Mouse (Mus musculus): Measurements from ENCODE around the gene Bbs5. TPM values are rescaled to one million over a fixed set of nuclear protein-coding genes. Genes with fewer than 3 reads are reported as not detected.
"Not testable (repeated sequence)": the region's sequence is repeated elsewhere in the genome, so short reads cannot be mapped to it uniquely, and the experiment has no call there.

The Bbs5 gene
- polyA plus RNA-seq, 1 experiment from 2014 or later: 21.2 TPM

DNA sequence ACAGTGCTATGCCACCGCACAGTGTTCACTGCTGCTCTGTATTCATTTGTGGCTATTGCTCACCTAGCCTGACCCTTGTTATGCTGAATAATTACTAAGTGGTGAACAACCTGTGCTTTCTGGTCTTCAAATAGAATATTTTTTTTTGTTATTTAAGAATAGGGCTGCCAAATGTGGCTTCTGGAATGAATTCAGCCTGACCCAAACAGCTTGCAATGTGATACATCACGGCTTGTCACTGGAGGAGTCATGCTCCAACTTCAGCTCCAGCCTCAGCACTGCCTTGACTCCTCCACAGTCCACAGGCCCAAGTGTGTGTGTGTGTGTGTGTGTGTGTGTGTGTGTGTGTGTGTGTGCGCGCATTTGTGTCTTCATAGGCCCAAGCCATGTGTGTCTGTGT lies 12.4 kb downstream of the Bbs5 start:
- H3K4me1 ChIP-seq (ENCODE audit: control insufficient read depth, insufficient read depth, low read length): no peaks in the 10 kb centered on the region
- no peak overlapping the region for H3K27ac ChIP-seq (replicated peaks; ENCODE audit: low read depth, low read length)
- WGBS: 96% methylated on average over 4 of the region's 4 CpGs
- ATAC-seq (ENCODE audit: low FRiP score, low TSS enrichment): no peak
- no peak for DNase-seq
- H3K9me3 ChIP-seq (ENCODE audit: control insufficient read depth, low read length): no peaks in the 10 kb centered on the region
- no peak overlapping the region for H3K4me3 ChIP-seq (replicated peaks; ENCODE audit: low read depth, low read length)
- peaks cover 68% of the 10 kb centered on the region for H3K36me3 ChIP-seq (ENCODE audit: control insufficient read depth, insufficient read depth, low read length)
- no peak overlapping the region for H3K4me2 ChIP-seq (ENCODE audit: low read length)
- H3K27me3 ChIP-seq (ENCODE audit: control insufficient read depth, insufficient read depth, low read length): no peaks in the 10 kb centered on the region
- no peak overlapping the region for H3K9ac ChIP-seq (replicated peaks; ENCODE audit: low read length)

DNA sequence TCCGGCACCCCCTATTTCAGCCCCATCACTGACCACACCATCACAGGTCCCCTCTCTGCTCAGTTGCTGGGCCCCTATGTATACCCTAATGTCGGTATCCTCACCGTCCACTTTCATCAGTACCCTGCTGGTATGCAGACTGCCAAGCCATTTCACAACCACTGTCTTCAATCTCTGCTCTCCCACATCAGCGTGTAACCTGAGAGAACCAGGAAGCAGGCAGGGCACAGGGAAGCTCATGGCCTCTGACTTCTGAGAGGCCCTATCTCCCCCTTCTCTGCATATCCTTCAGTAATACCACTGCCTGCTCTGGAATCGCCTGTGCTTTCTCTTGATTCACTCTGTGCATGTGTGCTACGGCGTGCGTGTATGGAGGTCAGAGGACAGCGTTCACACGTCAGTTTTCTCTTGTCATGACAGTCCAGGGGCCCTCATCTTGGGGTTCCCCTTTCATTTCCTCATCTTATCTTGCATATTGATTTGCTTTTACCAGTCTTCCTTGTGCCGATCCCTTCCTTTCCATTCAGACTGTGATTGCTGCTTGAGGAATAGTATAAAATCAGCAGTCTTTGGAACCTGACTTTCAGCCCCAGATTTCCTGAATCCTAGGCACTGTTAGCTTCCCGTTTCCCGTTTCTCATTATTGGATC lies 17.0 kb downstream of the Bbs5 start:
- no peak for DNase-seq
- no peaks in the 10 kb centered on the region for H3K9me3 ChIP-seq (ENCODE audit: control insufficient read depth, low read length)
- peaks cover 51% of the 10 kb centered on the region for H3K36me3 ChIP-seq (ENCODE audit: control insufficient read depth, insufficient read depth, low read length)
- H3K4me3 ChIP-seq (replicated peaks; ENCODE audit: low read depth, low read length): no peak overlapping the region
- no peak overlapping the region for H3K4me2 ChIP-seq (ENCODE audit: low read length)
- H3K27me3 ChIP-seq (ENCODE audit: control insufficient read depth, insufficient read depth, low read length): no peaks in the 10 kb centered on the region
- ATAC-seq (ENCODE audit: low FRiP score, low TSS enrichment): no peak
- H3K27ac ChIP-seq (replicated peaks; ENCODE audit: low read depth, low read length): no peak overlapping the region
- H3K9ac ChIP-seq (replicated peaks; ENCODE audit: low read length): no peak overlapping the region
- no peaks in the 10 kb centered on the region for H3K4me1 ChIP-seq (ENCODE audit: control insufficient read depth, insufficient read depth, low read length)
- WGBS: 92% methylated on average over 13 of the region's 13 CpGs

DNA sequence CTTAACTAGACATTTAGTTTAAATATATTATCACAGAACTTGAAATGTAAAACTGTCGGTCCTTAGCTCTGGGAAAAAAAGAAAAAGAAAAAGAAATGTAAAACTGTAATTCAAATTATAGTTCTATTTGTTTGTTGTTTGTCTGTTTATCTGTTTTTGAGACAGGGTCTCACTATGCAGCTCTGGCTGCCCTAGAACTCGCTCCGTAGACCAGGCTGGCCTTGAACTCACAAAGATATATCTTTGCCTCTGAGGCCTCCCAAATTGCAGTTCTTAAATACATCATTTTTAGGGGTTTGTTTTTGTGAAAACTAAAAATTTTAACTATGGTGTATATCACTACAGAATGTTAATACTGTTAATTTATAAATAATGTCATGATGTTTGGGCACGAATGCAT lies 20.7 kb downstream of the Bbs5 start:
- Histone ChIP-seq H3K4me1 (ENCODE audit: control insufficient read depth, insufficient read depth, low read length) (no peaks in the 10 kb centered on the region), H3K9me3 (ENCODE audit: control insufficient read depth, low read length) (no peaks in the 10 kb centered on the region), H3K27me3 (ENCODE audit: control insufficient read depth, insufficient read depth, low read length) (no peaks in the 10 kb centered on the region), H3K4me2 (ENCODE audit: low read length) (no peak overlapping the region), H3K9ac (replicated peaks; ENCODE audit: low read length) (no peak overlapping the region), H3K4me3 (replicated peaks; ENCODE audit: low read depth, low read length) (no peak overlapping the region), H3K27ac (replicated peaks; ENCODE audit: low read depth, low read length) (no peak overlapping the region), H3K36me3 (ENCODE audit: control insufficient read depth, insufficient read depth, low read length) (peaks cover 34% of the 10 kb centered on the region)
- DNase-seq (no peak), ATAC-seq (ENCODE audit: low FRiP score, low TSS enrichment) (no peak)
- WGBS: 94% methylated on average over 4 of the region's 4 CpGs

DNA sequence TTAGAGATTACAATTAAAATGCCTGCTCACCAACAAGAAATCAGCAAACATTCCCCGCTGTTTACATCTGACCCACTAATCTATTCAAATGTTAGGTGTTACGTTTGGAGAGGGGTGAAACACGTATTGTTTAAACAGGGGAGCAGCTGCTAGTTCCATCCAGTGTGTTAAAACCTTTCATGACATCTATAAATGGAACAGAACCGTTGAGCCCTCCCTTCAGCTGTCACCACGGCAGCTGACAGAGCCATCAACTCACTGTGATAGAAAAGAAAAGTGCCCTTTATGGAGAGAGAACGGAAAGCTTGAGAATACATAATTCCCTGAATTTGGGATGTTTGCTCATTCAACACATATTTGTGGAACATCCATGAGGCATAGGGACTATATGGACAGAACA lies 21.4 kb downstream of the Bbs5 start:
- no peak for ATAC-seq (ENCODE audit: low FRiP score, low TSS enrichment)
- Histone ChIP-seq H3K27me3 (ENCODE audit: control insufficient read depth, insufficient read depth, low read length) (no peaks in the 10 kb centered on the region), H3K9me3 (ENCODE audit: control insufficient read depth, low read length) (no peaks in the 10 kb centered on the region), H3K27ac (replicated peaks; ENCODE audit: low read depth, low read length) (no peak overlapping the region), H3K4me3 (replicated peaks; ENCODE audit: low read depth, low read length) (no peak overlapping the region), H3K36me3 (ENCODE audit: control insufficient read depth, insufficient read depth, low read length) (peaks cover 26% of the 10 kb centered on the region), H3K4me1 (ENCODE audit: control insufficient read depth, insufficient read depth, low read length) (no peaks in the 10 kb centered on the region), H3K9ac (replicated peaks; ENCODE audit: low read length) (no peak overlapping the region), H3K4me2 (ENCODE audit: low read length) (no peak overlapping the region)
- 54% methylated on average over 6 of the region's 6 CpGs for WGBS
- no peak for DNase-seq

DNA sequence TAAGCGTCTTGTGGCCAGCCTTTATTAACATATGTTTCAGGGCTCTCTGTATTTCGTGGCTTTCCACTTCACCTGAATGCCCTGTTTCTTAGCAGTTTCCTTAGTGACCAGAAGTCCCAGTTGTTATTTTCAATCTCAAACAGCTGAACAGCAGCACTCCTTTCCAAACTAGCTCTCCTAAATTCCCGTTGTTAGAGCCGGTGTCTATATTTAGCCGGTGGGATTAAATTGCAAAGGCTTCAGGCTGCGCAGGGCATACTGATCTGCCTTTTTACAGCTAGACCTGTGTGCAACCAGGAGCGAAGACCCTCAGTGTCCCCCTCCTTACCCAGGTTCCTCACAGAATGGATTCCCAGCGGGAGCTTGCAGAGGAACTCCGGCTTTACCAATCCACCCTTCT lies 22.9 kb downstream of the Bbs5 start, which contains the start of gene Klhl41:
Gene Klhl41, plus strand, starts transcription at position 268 of the 400 bp plus-strand sequence.
- no peak within 1 kb of the TSS for H3K4me3 ChIP-seq (replicated peaks; ENCODE audit: low read depth, low read length)
- 85% methylated on average over 9 of the region's 9 CpGs for WGBS
- H3K4me2 ChIP-seq (ENCODE audit: low read length): no peak within 1 kb of the TSS
- no peak within 1 kb of the TSS for H3K27ac ChIP-seq (replicated peaks; ENCODE audit: low read depth, low read length)
- no peaks in the 10 kb centered on the region for H3K9me3 ChIP-seq (ENCODE audit: control insufficient read depth, low read length)
- ATAC-seq (ENCODE audit: low FRiP score, low TSS enrichment) (no peak), DNase-seq (no peak)
- H3K4me1 ChIP-seq (ENCODE audit: control insufficient read depth, insufficient read depth, low read length): no peaks in the 10 kb centered on the region
- no peaks in the 10 kb centered on the region for H3K27me3 ChIP-seq (ENCODE audit: control insufficient read depth, insufficient read depth, low read length)
- peaks cover 14% of the 10 kb centered on the region for H3K36me3 ChIP-seq (ENCODE audit: control insufficient read depth, insufficient read depth, low read length)
- H3K9ac ChIP-seq (replicated peaks; ENCODE audit: low read length): no peak within 1 kb of the TSS

DNA sequence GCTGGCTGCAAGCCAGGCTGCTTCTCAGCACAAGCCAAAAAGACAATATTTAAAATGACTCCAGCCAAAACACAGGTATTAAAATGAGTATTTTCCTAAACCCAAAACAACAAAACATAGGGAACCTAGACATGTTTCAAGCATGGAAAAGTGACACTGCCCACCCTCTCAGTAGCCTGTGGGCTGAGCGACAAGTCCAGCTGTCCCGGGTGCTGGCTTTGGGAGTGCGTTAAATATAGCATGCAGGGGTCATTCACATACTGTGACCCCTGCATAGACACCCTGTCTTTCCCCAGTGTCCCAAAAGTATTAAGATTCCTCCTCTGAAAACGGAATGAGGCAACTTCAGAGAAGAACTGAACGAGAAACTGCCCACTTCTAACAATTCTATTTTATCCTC lies 26.8 kb downstream of the Bbs5 start:
- H3K27me3 ChIP-seq (ENCODE audit: control insufficient read depth, insufficient read depth, low read length): no peaks in the 10 kb centered on the region
- no peak overlapping the region for H3K4me3 ChIP-seq (replicated peaks; ENCODE audit: low read depth, low read length)
- H3K9me3 ChIP-seq (ENCODE audit: control insufficient read depth, low read length): no peaks in the 10 kb centered on the region
- no peak for ATAC-seq (ENCODE audit: low FRiP score, low TSS enrichment)
- no peaks in the 10 kb centered on the region; the same call in none of the 2 replicates for H3K36me3 ChIP-seq (ENCODE audit: control insufficient read depth, insufficient read depth, low read length)
- DNase-seq: no peak
- H3K9ac ChIP-seq (replicated peaks; ENCODE audit: low read length): no peak overlapping the region
- H3K4me2 ChIP-seq (ENCODE audit: low read length): no peak overlapping the region
- no peaks in the 10 kb centered on the region for H3K4me1 ChIP-seq (ENCODE audit: control insufficient read depth, insufficient read depth, low read length)
- no peak overlapping the region for H3K27ac ChIP-seq (replicated peaks; ENCODE audit: low read depth, low read length)
- WGBS: 78% methylated on average over 5 of the region's 5 CpGs

DNA sequence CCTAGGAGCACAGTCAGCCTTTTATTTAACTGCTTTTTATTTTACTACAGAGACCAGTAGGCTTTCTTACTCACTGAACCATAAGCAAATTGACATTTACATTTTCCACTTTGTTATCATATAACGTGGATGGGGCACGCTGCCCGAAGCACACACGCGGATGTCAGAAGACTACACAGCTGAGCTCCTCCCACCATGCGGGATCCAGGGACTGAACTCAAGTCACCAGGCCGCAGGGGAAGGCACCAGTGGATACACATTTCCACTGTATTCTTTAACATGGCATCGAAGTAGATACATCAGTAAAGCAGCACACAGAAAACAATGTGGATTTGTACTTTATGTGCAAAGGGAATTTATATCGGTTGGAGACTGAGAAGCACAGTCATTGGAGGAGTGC lies 28.3 kb downstream of the Bbs5 start:
- Histone ChIP-seq H3K27ac (replicated peaks; ENCODE audit: low read depth, low read length) (no peak overlapping the region), H3K9ac (replicated peaks; ENCODE audit: low read length) (no peak overlapping the region), H3K9me3 (ENCODE audit: control insufficient read depth, low read length) (no peaks in the 10 kb centered on the region), H3K36me3 (ENCODE audit: control insufficient read depth, insufficient read depth, low read length) (no peaks in the 10 kb centered on the region; the same call in 1 of the 2 replicates), H3K4me1 (ENCODE audit: control insufficient read depth, insufficient read depth, low read length) (no peaks in the 10 kb centered on the region), H3K4me2 (ENCODE audit: low read length) (no peak overlapping the region), H3K4me3 (replicated peaks; ENCODE audit: low read depth, low read length) (no peak overlapping the region), H3K27me3 (ENCODE audit: control insufficient read depth, insufficient read depth, low read length) (no peaks in the 10 kb centered on the region)
- WGBS: 86% methylated on average over 9 of the region's 9 CpGs
- no peak for DNase-seq
- no peak for ATAC-seq (ENCODE audit: low FRiP score, low TSS enrichment)

DNA sequence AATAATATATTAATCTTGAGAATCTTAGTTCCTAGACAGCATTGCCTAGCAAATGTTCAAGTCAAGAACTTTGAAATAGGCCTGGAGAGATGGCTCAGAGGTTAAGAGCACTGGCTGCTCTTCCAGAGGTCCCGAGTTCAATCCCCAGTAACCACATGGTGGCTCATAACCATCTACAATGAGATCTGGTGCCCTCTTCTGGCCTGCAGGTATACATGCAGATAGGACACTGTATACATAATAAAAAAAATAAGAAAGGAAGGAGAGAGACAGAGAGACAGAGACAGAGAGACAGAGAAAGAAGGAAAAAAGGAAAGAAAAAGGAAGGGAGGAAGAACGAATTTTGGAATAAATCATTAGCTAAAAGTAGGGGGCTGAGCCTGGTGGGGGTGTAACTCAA lies 29.7 kb downstream of the Bbs5 start:
- Histone ChIP-seq H3K36me3 (ENCODE audit: control insufficient read depth, insufficient read depth, low read length) (no peaks in the 10 kb centered on the region), H3K4me2 (ENCODE audit: low read length) (no peak overlapping the region), H3K4me3 (replicated peaks; ENCODE audit: low read depth, low read length) (no peak overlapping the region), H3K4me1 (ENCODE audit: control insufficient read depth, insufficient read depth, low read length) (no peaks in the 10 kb centered on the region), H3K9ac (replicated peaks; ENCODE audit: low read length) (no peak overlapping the region), H3K9me3 (ENCODE audit: control insufficient read depth, low read length) (no peaks in the 10 kb centered on the region), H3K27ac (replicated peaks; ENCODE audit: low read depth, low read length) (no peak overlapping the region), H3K27me3 (ENCODE audit: control insufficient read depth, insufficient read depth, low read length) (no peaks in the 10 kb centered on the region)
- ATAC-seq (ENCODE audit: low FRiP score, low TSS enrichment): no peak
- no peak for DNase-seq
- WGBS: 68% methylated on average over 2 of the region's 2 CpGs

DNA sequence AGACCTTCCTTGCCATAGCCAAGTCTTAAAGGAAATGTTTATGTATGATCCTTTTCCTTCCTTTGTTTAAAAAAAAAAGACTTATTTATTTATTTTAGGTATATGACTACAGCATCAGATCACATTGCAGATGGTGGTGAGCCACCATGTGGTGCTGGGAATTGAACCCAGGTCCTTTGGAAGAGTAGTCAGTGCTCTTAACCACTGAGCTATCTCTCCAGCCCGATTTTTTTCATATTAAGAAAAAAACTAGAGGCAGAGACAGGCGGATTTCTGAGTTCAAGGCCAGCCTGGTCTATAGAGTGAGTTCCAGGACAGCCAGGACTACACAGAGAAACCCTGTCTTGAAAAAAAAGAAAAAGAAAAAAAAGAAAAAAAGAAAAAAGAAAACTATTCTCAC lies 30.2 kb downstream of the Bbs5 start:
- H3K27me3 ChIP-seq (ENCODE audit: control insufficient read depth, insufficient read depth, low read length); H3K9me3 ChIP-seq (ENCODE audit: control insufficient read depth, low read length); H3K9ac ChIP-seq (replicated peaks; ENCODE audit: low read length); H3K4me2 ChIP-seq (ENCODE audit: low read length); H3K36me3 ChIP-seq (ENCODE audit: control insufficient read depth, insufficient read depth, low read length); H3K4me1 ChIP-seq (ENCODE audit: control insufficient read depth, insufficient read depth, low read length); ATAC-seq (ENCODE audit: low FRiP score, low TSS enrichment); H3K4me3 ChIP-seq (replicated peaks; ENCODE audit: low read depth, low read length); H3K27ac ChIP-seq (replicated peaks; ENCODE audit: low read depth, low read length); DNase-seq: not testable (repeated sequence)
- 88% methylated on average over 2 of the region's 2 CpGs for WGBS

Measured in midbrain, embryonic 14.5 days (tissue).